ENCODE assay signal across 13 mouse cellular contexts in the genomic region with DNA sequence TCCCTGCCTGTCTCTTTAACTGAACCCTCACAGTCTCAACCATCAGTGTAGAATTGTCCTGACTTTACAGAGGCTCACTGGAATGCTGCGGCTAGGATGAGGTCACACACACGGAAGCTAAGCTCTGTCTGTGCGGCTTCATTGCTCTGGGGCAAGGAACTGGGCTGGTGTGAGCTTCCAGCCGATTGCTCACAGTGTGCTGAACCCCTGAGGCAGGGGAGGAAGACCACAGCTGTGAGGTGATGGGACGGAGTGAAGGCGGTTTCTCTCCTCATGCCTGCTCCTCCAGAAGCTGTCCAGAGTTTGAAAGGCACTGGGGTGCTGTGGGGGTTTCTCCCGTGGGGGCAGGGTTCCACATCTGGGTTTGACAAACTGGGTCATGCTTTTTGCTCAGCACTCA. TPM values are rescaled to one million over a fixed set of nuclear protein-coding genes. Genes with fewer than 3 reads are reported as not detected.
DNase-seq lines count a peak whose midpoint lies in the region; ATAC-seq lines count a peak whose summit lies in the region.
"Had no signal": no experiment of that assay in that cellular context is flagged by ENCODE, and none has a peak within 500 bp of the region (broad histone marks: within the 10 kb centered on the region; RNA-seq: fewer than 3 reads in every experiment).

No protein-coding gene starts in this region.

- 10% methylated on average over 7 of the region's 7 CpGs for WGBS in embryonic facial prominence, embryonic 13.5 days

- no peaks in the 10 kb centered on the region for H3K36me3 ChIP-seq in embryonic facial prominence, embryonic 13.5 days

- no peaks in the 10 kb centered on the region for H3K9me3 ChIP-seq in embryonic facial prominence, embryonic 13.5 days

- ATAC-seq in embryonic facial prominence, embryonic 13.5 days (ENCODE audit: insufficient number of reproducible peaks, insufficient read depth, low FRiP score, low TSS enrichment, low read depth), result no peak
- ATAC-seq: CD4-positive, CD25-positive, alpha-beta regulatory T cell, adult 4 months; forebrain, embryonic 16.5 days had no signal

- peaks cover 52% of the 10 kb centered on the region for H3K4me1 ChIP-seq in embryonic facial prominence, embryonic 13.5 days

- peak overlapping the region; percentile 23; the same call in 1 of the 2 replicates for H3K9ac ChIP-seq in embryonic facial prominence, embryonic 13.5 days
- H3K9ac ChIP-seq: liver, embryonic 14.5 days had no signal

- H3K27ac ChIP-seq in embryonic facial prominence, embryonic 13.5 days, result peak overlapping the region; percentile 22
- H3K27ac ChIP-seq: liver, embryonic 14.5 days had no signal

- H3K4me3 ChIP-seq in embryonic facial prominence, embryonic 13.5 days, result no peak overlapping the region

- H3K27me3 ChIP-seq in embryonic facial prominence, embryonic 13.5 days, result no peaks in the 10 kb centered on the region

- H3K4me2 ChIP-seq in embryonic facial prominence, embryonic 13.5 days, result peak overlapping the region; percentile 5; the same call in 1 of the 2 replicates

- DNase-seq in heart, adult 18-20 months, result peak; percentile 41 to 57
- DNase-seq in heart, adult 8-10 months (ENCODE audit: low spot score), result no peak
- DNase-seq in lung, postnatal 10 days, result peak; percentile 58
- no peak for DNase-seq in lung, adult 18-20 months
- DNase-seq in skeletal muscle tissue, adult 2 months (ENCODE audit: low read depth, low spot score), result peak; percentile 57
- DNase-seq in layer of hippocampus, postnatal 25 days (ENCODE audit: extremely low spot score in 1 of 2, low spot score in 1 of 2), result no peak
- no peak for DNase-seq in neural tube, embryonic 10.5 days (ENCODE audit: extremely low spot score, low spot score)
- DNase-seq: adrenal gland, postnatal 25 days; kidney, postnatal 10 days had no signal

RNA-seq across cellular contexts. Expression of a gene that starts 12.5 kb away (rescaled TPM):
- 1 to 10 TPM; 4.6 to 6.4 TPM for total RNA-seq in heart, adult 18-20 months (2021)
- total RNA-seq in heart, adult 8-10 months (2022), result 1 to 10 TPM; 3.1 to 5.0 (median 4.2) TPM
- polyA plus RNA-seq in embryonic facial prominence, embryonic 13.5 days (2015; fragmentation: Nextera tagmentation; extraction: Ambion mirVana), result 6.6 and 7.3 TPM in 2 replicates
- 1 to 10 TPM; 2.7 to 3.2 TPM for total RNA-seq in layer of hippocampus, postnatal 25 days (2021)

Comparison
In these comparisons a context has a peak if more than half of its experiments do, and no peak if none do; other contexts are left out.
1. DNase-seq: peak in heart, adult 18-20 months (2 of 2), lung, postnatal 10 days (single experiment) and skeletal muscle tissue, adult 2 months (single experiment); none in heart, adult 8-10 months (single experiment), lung, adult 18-20 months (0 of 2), layer of hippocampus, postnatal 25 days (0 of 2) and neural tube, embryonic 10.5 days (single experiment).